Mouse (Mus musculus): ENCODE results near the gene Mob3a.
A peak's percentile ranks its signal among the peaks of the same experiment; 100 is the strongest.

Gene Mob3a

DNA sequence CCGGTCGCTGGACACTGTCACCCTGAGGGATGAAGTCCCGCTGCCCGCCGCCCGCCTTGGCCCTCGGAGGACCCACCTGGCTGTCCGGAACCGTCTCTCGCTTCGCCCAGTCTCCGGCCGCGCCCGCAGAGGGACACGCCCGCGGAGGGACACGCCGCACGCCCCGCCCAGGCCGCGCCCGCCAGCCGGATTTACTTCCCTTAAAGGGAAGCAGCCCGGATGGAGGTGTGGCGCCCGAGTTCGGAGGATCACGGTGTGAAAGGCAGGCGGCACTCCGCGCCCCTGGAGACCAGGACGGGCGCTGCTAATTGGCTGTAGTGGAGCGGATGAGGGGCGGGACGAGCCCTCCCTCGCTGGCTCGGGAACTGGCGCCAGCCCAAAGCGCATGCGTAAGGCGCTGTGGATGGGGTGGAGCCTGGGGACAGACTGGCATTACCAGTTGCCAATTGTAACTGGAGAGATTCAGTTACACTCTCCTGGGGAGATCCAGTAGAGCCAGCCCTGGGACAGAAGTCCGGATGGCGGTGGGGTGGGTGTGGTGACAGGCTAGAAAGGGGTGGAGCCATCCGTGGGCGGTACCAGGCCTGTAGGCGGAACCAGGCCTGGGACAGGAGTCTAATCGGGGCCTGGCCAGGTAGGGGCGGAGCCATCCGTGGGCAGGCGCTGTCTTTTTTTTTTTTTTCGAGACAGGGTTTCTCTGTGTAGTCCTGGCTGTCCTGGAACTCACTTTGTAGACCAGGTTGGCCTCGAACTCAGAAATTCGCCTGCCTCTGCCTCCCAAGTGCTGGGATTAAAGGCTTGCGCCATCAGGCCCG is at the start of gene Mob3a, which contains the start of gene Izumo4:
TSS of gene Mob3a (minus strand) at position 257 of the 815 bp plus-strand sequence.
TSS of gene Izumo4 (plus strand) at position 464 of the 815 bp plus-strand sequence.
- peak; percentile 99 for DNase-seq (ENCODE audit: low spot score)

GRCm38 (mm10) chr10:80751188-80751832 is 49.5 kb upstream of the Mob3a start:
- peak; percentile 20 for DNase-seq (ENCODE audit: low spot score)

DNA sequence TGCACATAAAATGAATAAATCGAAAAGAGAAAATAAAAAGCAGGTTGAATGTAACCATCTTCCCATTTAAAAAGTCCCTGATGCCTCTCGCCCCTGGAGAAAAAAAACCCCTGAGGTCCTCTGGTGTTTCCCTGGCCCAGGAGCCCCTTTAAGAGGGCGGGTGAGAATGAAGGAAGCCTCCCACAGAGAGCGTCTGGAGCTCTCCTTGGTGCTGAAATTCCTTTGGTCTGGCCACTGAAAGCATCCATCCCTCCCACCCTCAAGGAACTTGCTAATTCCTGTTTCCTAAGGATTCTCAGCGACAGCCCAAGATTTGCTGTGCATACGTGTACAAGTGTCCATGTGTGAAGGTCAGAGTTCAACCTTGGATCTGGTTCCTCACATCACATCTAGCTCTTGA is 46.8 kb upstream of the Mob3a start:
- peak; percentile 61 for DNase-seq (ENCODE audit: low spot score)

GRCm38 (mm10) chr10:80747410-80747809 is 45.6 kb upstream of the Mob3a start:
- DNase-seq (ENCODE audit: low spot score), result peak; percentile 63

DNA sequence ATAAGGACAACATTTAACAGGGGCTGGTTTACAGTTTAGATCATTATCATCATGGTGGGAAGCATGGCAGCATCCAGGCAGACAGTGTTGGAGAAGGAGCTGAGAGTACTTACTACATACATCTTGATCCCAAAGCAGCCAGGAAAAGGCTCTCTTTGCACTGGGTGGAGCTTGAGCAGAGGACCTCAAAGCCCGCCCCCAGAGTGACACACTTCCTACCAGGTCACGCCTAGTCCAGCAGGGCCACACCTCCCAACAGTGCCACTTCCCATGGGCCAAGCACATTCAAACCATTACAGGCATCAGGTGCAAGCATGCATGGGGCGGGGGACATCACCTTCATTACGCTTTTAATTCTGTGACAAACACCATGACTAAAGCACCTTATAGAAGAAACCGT is 42.5 kb upstream of the Mob3a start:
- DNase-seq (ENCODE audit: low spot score), result peak; percentile 50

GRCm38 (mm10) chr10:80742180-80742978 is 40.6 kb upstream of the Mob3a start, which contains the start of gene Ap3d1:
Gene Ap3d1, minus strand, starts transcription at chr10:80742264.
- DNase-seq (ENCODE audit: low spot score), result peak; percentile 99

DNA sequence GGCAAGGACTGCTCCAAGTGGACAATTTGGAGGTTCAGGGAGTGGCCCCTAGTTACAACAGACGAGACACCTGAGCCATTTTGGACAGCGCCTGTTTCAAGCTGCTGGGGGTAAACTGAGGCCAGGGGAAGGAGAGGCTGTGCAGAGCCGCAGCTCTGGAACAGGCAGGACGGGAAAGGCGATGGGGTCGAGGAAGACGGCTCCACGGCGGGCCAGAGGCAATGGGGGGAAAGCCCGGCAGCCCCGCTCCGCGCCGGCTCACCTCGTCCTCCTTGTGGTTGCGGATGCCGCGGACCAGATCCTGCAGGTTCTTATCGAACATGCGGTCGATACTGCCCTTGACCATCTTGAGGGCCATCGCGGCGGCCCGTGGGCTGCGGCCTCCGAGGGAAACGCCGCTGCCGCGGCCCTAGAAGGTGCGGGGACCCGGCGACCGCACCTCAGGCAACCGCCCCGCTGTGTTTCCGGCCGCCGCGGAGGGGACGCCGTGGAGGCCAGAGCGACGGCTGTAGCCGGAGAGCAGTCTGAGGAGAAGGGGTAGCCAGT is 39.9 kb upstream of the Mob3a start:
- no peak for DNase-seq (ENCODE audit: low spot score)

DNA sequence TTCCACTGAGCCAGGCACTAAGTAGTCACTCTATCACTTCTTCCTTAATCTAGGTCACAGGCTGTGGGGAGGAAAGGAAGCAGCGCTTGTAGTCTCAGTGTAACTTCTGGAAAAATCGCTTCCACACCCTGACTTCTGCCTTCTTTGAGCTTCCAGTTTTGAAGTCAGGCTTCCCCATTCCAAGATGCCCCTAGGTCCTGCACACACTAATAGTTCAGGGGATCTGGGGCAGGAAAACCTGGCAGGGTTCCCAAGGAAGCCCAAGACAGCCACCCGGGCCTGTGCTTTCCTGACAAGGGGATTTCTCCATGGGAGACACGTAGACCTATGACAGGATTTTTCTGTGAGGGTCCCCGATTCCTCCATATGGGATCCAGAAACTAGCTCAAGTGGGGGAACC is 39.4 kb upstream of the Mob3a start:
- DNase-seq (ENCODE audit: low spot score), result no peak

- DNase-seq (ENCODE audit: low spot score), result no peak
Observed at GRCm38 (mm10) chr10:80738657-80739056, 36.9 kb upstream of the Mob3a start.

DNA sequence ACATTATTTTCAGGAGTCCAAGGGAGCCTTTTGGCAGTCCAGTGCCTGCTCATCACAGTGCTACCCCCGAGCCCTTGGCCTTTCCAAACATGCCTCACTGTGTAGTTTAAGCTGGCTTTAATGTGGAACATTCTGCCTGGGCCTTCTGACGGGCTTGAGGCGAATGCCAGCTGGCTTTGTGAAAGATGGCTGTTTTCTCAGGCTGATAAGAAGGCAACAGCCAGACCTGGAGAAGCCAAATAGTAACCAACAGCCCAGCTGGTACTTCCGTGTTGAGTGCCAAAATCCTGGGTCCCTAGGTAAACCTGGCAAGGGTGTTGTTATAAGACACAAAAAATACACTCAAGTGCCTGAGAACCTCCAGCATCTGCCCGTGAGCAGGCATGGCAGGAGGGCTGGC is 35.0 kb upstream of the Mob3a start:
- no peak for DNase-seq (ENCODE audit: low spot score)

GRCm38 (mm10) chr10:80732611-80733101 is 30.9 kb upstream of the Mob3a start:
- no peak for DNase-seq (ENCODE audit: low spot score)

DNA sequence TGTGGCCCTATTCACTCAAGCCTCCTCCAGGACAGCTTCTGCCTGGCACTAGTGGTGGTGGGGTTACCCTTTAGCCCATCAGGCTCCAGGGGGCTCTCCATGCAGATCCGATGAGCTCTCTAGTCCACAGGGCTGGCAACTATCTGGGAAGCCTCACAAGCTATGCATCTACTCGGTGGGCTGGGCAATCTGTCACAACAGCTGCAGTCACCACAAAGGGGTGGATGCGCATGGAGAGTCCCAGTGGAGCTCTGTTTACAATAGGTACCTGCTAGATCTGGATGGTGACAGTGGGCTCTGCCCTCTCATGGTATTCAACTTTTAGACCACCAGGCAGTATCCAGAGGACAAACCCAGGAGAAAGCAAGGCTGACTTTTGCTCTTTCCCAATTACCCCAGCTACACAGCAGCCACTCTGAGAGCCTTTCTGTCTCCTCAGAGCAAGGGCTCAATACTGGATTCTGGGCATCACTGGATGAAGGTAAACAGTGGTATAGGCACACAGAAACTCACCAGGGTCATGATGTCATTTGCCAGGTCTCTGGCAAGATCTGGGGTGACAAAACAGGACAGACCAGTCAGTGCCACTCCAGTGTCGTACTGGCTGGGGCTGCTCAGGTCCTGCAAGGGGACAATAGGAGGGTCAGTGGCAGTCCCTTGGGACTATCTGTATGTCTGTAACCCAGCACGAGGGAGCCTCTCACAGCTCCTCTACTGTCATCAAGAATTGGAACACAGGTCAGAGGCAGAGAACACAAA is 25.8 kb upstream of the Mob3a start:
- no peak for DNase-seq (ENCODE audit: low spot score)

DNA sequence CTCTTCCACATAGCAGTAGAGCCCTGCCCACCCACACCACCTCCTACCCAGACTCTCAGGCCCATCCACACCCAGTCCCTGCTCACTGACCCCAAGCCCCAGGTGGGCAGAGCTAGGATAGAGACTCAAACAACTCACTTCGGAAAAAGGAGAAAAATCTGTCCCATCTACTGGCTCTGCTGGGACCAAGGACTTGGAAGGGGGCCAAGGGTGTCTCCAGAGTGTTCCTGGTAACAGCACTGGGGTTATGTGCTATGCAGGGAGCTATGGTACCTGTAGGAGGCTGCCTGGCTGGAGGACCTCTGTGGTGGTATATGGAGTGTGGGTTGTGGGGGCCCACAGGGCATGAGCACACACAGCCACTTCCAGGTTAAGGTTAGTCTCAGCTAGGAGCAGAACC is 15.5 kb upstream of the Mob3a start:
- no peak for DNase-seq (ENCODE audit: low spot score)

GRCm38 (mm10) chr10:80710834-80711233 is 9.1 kb upstream of the Mob3a start:
- no peak for DNase-seq (ENCODE audit: low spot score)

DNA sequence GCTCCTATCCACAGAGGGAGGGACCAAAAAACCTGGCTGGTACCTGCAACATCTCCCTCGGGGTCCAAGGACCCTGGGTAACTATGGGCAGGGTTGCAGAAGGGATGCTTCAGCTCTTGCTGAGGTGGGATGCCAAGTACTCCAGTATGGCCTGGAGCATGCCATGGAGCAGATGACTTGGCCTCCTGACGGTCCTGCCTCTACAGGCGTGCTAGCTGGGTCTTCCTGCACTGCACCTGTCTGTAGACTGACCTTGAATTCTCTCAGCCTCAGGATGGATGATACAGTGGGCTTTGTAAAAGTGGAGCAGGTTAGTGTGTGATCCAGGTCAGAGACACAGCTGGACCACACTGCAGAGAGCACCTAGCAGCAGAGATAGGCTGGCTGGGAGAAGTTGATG is 3.7 kb upstream of the Mob3a start:
- no peak for DNase-seq (ENCODE audit: low spot score)

- no peak for DNase-seq (ENCODE audit: low spot score)
Observed at GRCm38 (mm10) chr10:80705033-80705432, 3.3 kb upstream of the Mob3a start.

- DNase-seq (ENCODE audit: low spot score), result no peak
Observed at GRCm38 (mm10) chr10:80704418-80704817, 2.6 kb upstream of the Mob3a start.

DNA sequence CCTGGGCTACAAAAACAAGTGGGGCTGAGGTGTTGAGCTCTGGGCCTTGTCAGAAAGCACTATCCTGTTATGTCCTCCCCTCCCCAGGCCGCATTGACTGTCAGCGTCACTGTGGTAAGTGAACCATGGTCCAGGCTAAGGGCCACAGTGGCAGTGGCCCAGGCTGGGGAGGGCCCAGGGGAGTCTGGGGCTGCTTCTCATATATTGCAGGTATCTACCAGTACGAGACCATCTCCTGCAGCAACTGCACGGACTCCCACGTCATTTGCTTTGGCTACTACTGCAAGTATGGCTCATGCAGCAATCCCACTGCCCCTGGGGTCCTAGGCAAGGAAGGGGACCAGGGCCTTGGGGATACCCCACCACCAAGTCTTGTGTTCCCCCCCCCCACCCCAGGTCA is 1.9 kb upstream of the Mob3a start:
- no peak for DNase-seq (ENCODE audit: low spot score)

DNA sequence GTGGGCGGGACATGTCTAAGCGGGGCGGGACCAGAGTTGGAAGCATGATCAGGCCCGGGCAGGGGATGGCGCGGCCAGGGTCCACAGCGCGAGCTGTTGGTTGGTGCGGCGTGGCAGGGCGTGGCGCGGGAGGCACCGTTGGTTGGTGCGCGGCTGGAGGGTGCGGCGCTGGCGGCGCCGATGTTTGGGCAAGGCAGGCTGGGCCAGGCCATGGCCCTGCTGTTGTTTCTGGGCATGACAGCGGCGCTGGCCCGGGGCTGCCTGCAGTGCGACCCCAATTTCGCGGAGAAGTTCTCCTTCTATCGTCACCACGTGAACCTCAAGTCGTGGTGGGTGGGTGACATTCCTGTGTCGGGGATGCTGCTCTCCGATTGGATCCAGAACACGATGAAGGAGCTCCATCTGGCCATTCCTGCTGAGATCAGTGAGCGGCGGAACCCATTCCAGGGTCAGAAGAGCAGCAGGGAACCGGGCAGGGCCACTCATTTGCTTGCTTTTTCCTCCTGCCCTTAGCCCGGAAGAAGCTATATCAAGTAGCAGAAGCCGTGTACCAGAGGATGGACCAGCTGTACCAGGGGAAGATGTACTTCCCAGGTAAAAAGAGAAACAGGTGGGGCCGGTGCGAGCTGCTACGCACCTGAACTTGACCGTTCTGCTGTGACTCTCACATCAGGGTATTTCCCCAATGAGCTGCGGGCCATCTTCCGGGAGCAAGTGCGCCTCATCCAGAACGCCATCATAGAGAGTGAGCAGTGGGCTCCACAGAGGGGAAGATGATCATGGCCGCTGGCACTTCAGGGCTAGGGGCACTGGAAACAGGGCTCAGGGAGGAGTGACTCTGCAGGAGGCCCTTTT is 986 bp upstream of the Mob3a start:
- peak; percentile 96 for DNase-seq (ENCODE audit: low spot score)

DNA sequence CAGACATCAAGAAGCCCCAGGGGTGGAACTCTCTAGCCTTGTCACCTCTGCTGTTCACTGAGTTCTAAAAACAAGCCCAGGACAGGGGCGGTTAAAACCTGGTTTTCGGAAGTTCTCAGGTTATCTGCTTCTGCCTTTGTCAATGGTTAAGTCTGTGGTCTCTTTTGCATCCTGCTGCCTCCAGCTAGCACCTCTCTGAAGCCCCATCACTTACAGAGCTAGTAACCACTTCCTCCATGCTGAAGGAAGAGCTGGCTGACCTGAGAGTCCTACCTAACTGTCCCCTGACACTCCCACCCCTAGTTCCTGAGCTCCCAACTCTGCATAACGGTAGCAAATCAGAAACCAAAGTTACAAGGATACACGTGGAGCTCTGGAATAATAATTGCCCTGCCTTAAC is 1.0 kb downstream of the Mob3a start:
- DNase-seq (ENCODE audit: low spot score), result peak; percentile 18
